Comparison of ENCODE assay signal across 17 mouse cellular contexts in the genomic region with DNA sequence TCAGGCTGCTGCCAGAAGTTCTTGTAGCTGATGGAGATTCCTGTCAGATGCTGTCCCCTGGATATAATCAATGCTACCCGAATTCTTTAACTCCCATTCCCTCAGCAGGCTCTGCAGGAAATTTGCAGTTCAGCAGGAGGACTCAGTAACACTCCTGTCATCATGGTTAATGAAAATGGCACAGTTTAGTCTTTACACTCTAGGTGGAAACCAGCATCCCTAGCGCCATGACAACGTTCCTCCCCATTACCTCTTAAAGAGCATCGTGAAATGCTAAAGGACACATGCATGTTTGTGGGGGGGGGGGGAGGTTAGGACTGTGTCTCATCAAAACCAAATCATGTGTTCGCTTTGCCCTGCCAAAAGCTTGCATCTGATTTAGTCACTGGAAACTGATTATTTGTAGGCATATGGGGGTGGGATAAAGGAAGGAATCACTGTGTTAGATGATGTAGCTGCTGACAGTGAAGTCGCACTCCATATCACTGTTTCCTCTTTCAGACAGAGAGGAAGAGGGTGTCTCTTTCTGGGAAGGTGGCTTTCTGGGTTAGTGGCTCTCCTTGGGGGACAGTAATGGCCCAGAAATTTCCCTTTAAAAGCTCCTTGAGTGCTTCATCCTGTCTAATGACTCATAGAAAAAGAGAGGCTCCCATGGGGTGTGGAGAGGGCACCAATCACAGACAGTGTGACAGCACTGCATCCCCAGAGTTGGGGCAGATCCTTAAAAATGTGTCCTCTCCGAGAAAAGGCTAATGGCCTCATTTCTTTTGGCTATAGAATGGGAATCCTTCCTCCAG.
DNase-seq lines count a peak whose midpoint lies in the region; ATAC-seq lines count a peak whose summit lies in the region.
"Had no signal": no experiment of that assay in that cellular context is flagged by ENCODE, and none has a peak within 500 bp of the region (broad histone marks: within the 10 kb centered on the region; RNA-seq: fewer than 3 reads in every experiment).

No protein-coding gene starts in this region.

- H3K4me3 ChIP-seq in forebrain, embryonic 14.5 days (ENCODE audit: low read depth, low read length), result no peak overlapping the region
- H3K4me3 ChIP-seq in forebrain, embryonic 10.5 days, result no peak overlapping the region
- H3K4me3 ChIP-seq: embryonic facial prominence, embryonic 10.5 days; limb, embryonic 15.5 days had no signal

- H3K9me3 ChIP-seq in forebrain, embryonic 14.5 days (replicated peaks; ENCODE audit: control insufficient read depth, low read length), result no peaks in the 10 kb centered on the region
- H3K9me3 ChIP-seq in forebrain, embryonic 10.5 days, result peaks cover 4% of the 10 kb centered on the region
- H3K9me3 ChIP-seq: limb, embryonic 15.5 days had no signal

- WGBS in forebrain, embryonic 14.5 days, result 85% methylated on average over 7 of the region's 7 CpGs
- WGBS in forebrain, embryonic 10.5 days, result 87% methylated on average over 7 of the region's 7 CpGs

- no peaks in the 10 kb centered on the region for H3K36me3 ChIP-seq in forebrain, embryonic 14.5 days (ENCODE audit: control insufficient read depth, insufficient read depth, low read length)
- H3K36me3 ChIP-seq in forebrain, embryonic 10.5 days (replicated peaks), result no peaks in the 10 kb centered on the region
- H3K36me3 ChIP-seq: embryonic facial prominence, embryonic 10.5 days; limb, embryonic 15.5 days had no signal

- H3K4me2 ChIP-seq in forebrain, embryonic 14.5 days (ENCODE audit: low read length), result no peak overlapping the region
- H3K4me2 ChIP-seq: limb, embryonic 15.5 days had no signal

- H3K4me1 ChIP-seq in forebrain, embryonic 14.5 days (ENCODE audit: control insufficient read depth, insufficient read depth, low read length), result no peaks in the 10 kb centered on the region
- no peaks in the 10 kb centered on the region for H3K4me1 ChIP-seq in forebrain, embryonic 10.5 days
- H3K4me1 ChIP-seq: embryonic facial prominence, embryonic 10.5 days; limb, embryonic 15.5 days had no signal

- no peak overlapping the region for H3K9ac ChIP-seq in forebrain, embryonic 14.5 days (ENCODE audit: low read length)
- H3K9ac ChIP-seq: limb, embryonic 15.5 days had no signal

- no peaks in the 10 kb centered on the region for H3K27me3 ChIP-seq in forebrain, embryonic 14.5 days (replicated peaks; ENCODE audit: control insufficient read depth, insufficient read depth, low read length)
- no peaks in the 10 kb centered on the region for H3K27me3 ChIP-seq in forebrain, embryonic 10.5 days (ENCODE audit: poor library complexity, severe bottlenecking)
- H3K27me3 ChIP-seq: limb, embryonic 15.5 days had no signal

- no peak for DNase-seq in forebrain, embryonic 14.5 days (ENCODE audit: low spot score)
- DNase-seq in forebrain, embryonic 10.5 days (ENCODE audit: extremely low spot score, low spot score), result no peak
- DNase-seq in layer of hippocampus, adult 18-20 months (ENCODE audit: low spot score in 2 of 2), result peak; percentile 13 to 44
- no peak for DNase-seq in layer of hippocampus, adult 9-10 months (ENCODE audit: low spot score)
- peak; percentile 12 to 15 for DNase-seq in right cerebral cortex, adult 2 months (ENCODE audit: low spot score in 2 of 2)
- no peak for DNase-seq in right cerebral cortex, postnatal 36 days (ENCODE audit: low spot score in 2 of 2)
- DNase-seq in retina, embryonic 14.5 days (ENCODE audit: low spot score), result peak; percentile 42
- DNase-seq in ovary, postnatal 14 days (ENCODE audit: low spot score), result no peak
- DNase-seq: adrenal gland, adult 8-10 months; cerebellum, adult 11-12 months; cerebellum, postnatal 36 days; gastrocnemius, postnatal 14 days; heart, postnatal 14 days; kidney, postnatal 4 days; lung, postnatal 36 days had no signal

- no peak overlapping the region for H3K27ac ChIP-seq in forebrain, embryonic 14.5 days (ENCODE audit: low read depth, low read length)
- H3K27ac ChIP-seq in forebrain, embryonic 10.5 days, result no peak overlapping the region
- H3K27ac ChIP-seq: embryonic facial prominence, embryonic 10.5 days; limb, embryonic 15.5 days had no signal

- ATAC-seq in forebrain, embryonic 14.5 days, result peak; percentile 29; the same call in 1 of the 2 replicates

Comparison
In these comparisons a context has a peak if more than half of its experiments do, and no peak if none do; other contexts are left out.
1. DNase-seq: peak in layer of hippocampus, adult 18-20 months (2 of 2), right cerebral cortex, adult 2 months (2 of 2) and retina, embryonic 14.5 days (single experiment); none in forebrain, embryonic 14.5 days (single experiment), forebrain, embryonic 10.5 days (single experiment), layer of hippocampus, adult 9-10 months (single experiment), right cerebral cortex, postnatal 36 days (0 of 2) and ovary, postnatal 14 days (single experiment).